Mouse (Mus musculus): ENCODE results near the gene Zswim8. TPM values are rescaled to one million over a fixed set of nuclear protein-coding genes. Genes with fewer than 3 reads are reported as not detected.

The Zswim8 gene
- polyA plus RNA-seq (2014; fragmentation: Illumina TruSeq; extraction: RNeasy Lipid Tissue Mini Kit (QIAGEN cat#74804); ENCODE audit: low read depth, low replicate concordance) = 3.2 TPM

DNA sequence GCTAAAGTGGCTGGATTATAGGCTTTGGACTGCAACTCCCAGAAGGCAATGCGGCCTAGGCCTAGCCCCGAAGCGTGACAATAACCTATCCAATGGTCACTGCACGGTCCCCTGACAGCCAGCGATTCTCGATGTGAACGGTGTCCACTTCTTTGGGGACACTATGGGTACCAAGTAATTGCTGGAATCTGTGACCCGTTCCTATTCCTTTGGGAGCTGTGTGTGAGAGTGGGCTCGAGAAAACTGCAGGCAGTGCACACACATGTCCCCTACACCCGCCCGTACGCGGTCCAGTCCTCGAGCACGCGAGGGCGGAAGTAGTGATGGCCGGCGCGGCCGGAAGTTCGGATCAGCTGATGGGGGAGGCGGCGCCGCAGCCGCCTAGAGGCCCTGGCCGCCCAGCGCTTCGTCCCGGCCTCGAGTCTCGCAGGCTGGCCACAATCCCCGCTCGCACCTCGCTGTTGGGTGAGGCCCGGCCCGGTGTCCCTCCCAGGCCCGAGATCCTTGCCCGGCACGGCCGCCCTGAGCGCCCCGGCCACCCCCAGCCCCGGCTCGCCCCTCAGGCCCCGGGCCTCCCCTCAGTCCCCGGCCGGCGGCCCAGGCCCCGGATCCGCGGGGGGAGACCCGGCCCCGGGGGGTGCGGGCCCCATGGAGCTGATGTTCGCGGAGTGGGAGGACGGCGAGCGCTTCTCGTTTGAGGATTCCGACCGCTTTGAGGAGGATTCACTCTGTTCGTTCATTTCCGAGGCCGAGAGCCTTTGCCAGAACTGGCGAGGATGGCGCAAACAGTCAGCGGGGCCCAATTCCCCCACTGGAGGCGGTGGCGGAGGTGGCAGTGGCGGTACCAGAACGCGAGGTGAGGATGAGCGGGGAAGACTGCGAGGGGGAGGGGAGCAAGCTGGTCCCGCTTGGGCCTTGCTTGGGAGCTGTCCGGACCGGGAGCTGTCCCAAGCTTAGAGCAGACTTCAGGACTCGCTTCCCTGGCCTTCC is at the start of gene Zswim8:
Gene Zswim8, plus strand, starts transcription at position 352 of the 990 bp plus-strand sequence.

DNA sequence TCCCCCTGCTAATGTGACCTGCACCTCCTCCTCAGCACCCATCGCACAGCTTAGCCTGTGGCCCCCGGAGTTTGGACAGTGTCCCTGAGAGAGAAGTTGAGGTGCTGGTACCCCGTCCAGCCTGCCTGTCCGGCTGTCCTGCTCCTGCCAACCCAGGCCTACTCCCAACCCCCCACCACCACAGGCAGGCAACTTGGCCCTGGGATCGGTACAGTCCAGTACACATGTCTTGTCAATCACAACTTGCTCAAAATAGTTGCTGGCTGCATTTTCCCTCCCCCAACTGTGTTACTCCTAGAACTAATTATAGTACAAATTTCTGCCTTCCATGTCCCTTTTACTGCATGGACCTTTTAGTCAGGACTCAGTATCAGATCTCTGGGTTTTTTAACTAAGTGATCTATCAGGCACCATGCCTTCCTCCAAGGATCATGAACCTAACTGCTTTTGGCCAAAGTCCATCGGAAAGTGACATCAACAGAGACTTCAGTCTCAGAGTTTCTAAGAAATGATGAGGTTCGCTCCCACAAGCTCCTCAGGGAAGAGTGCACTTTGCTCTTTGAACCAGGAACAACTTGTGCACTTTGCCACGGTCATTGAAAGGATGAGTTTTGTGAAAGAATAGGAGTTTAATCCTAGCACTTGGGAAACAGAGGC is 39.1 kb upstream of the Zswim8 start, which contains the start of gene Synpo2l:
Gene Synpo2l, minus strand, starts transcription at position 201 of the 657 bp plus-strand sequence.

DNA sequence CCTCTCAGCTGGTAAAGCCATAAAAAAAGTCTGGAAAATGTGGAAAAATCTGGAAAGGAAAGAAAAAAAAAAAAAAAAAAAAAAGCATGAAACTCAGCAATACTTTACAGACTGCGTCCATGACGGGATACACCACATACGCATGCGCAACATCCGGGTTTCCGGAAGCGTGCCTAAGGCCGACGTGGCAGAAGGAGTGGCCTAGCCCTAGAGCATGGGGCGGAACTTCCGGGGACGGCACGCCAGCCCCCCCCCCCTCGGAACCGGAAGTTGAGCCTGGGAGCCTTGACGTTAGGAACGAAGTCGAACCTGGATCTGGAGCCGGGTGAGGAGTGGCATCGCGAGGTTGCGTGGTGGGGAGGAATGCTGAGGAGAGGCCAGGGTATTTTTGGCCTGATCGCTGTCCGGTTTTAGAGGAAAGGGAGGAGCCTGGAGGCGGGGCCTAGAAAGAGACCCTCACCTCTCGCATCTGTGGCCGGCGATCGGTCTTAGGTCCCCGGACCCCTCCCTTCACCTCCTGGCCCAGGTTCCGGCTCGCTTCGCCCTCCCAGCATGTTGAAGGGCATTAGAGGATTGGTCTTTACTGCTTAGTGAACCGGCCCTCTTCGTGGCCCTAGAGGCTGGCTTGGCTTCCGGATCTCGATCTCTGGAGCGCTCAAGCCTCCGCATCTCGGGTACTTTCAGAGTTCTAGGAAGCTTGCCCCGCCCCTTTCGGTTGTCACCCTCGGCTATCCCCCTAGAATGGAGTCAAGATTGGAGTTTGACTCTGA is 33.1 kb upstream of the Zswim8 start, which contains the start of gene Sec24c:
Gene Sec24c, plus strand, starts transcription at position 245 of the 770 bp plus-strand sequence.

DNA sequence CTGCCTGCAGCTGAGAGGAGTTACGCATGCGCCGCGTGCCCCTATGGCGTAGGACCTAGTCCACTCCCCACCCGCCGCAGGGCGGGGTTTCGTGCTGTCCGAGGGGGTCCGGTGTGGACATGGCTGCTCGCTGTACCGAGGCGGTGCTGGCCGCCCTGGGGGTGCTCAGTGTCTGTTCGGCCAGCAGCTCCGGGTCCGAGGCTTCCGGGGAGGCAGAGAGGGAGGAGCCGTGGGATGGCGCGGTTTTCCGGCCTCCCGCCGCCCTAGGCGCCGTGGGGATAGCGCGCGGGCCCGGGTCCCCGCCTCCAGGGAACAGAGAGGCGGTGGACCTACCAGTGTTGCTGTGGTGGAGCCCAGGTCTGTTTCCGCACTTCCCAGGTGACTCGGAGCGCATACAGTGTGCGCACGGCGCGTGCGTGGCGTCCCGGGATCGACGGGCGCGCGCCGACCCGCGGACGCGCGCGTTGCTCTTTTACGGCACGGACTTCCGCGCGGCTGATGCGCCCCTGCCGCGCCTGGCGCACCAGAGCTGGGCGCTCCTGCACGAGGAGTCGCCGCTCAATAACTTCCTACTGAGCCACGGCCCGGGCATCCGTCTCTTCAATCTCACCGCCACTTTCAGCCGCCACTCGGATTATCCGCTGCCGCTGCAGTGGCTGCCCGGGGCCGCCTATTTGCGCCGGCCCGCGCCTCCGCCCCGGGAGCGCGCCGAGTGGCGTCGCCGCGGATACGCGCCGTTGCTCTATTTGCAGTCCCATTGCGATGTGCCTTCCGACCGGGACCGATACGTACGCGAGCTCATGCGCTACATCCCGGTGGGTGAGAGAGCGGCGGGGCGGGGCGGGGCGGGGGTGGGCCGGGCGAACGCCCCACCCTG is 12.2 kb upstream of the Zswim8 start, which contains the start of gene Fut11:
Gene Fut11, plus strand, starts transcription at position 85 of the 877 bp plus-strand sequence.

DNA sequence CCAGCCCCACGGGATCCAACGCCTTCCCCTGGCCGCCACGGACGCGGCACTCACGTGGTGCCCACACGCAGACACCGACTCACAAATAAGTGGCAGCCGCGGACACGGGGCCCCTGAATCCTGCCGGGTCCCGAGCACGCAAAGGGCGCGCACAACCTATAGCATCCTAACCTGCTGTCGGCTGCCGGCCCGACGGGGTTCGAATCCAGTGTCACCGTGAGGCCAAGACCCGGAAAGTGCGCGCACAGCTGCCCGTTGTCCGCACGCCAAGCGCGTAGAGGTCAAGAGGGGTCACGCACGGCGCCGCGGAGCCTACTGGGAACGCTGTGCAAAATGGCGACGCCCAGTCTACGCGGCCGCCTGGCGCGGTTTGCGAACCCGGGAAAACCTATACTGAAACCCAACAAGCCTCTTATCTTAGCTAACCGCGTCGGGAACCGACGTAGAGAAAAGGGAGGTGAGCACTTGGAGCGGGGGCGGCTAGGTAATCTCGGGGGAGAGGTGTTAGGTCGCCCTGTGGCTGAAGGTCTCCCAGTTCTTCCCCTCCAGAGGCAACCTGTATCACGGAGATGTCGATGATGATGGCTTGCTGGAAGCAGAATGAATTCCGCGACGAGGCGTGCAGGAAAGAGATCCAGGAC is 4.5 kb upstream of the Zswim8 start, which contains the start of gene Chchd1:
Gene Chchd1, plus strand, starts transcription at position 266 of the 641 bp plus-strand sequence.

DNA sequence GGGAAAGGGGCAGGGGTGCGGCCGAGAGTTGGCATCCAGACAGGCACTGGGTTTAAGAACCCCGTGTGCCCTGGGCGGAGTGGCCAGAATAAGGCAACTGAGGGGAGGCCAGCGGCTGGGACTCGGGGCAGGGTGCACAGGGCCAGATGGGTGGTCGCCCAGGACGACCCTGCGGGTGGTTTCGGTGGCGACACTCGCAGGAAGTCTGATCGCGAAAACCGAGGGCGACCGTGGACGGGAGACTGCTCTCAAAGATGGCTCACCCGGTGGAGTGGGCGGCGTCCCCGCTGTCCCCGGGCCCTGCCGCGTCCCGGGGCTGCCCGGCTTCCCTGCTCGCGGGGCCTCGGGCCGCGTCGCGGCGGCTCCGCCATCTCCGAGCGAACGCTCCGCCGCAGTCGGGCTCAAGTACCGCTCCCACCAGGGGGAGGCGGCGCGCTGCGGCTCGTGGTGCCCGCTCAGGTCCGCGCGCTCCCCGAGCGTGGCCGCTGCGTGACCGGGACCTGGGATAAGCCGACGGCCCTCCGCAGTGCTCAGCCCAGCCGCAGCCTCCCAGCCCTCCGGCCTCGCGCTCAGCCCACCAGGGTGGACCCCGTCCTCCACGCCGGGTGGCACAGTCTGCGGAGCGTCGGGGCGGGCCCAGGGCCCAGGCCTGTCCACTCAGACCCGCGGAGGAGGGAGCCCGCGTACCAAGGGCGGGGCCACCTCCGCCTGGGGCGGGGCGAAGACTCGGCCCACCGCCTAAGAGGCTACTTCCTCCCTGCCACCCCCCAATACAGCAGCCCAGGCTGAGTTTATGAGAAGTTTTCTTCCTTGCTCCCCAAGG is 26.8 kb downstream of the Zswim8 start, which contains the start of gene Ndst2:
Gene Ndst2, minus strand, starts transcription at position 611 of the 823 bp plus-strand sequence.

Other genes starting within 250 kb of the Zswim8 start
- gene Anxa7, start 227.4 kb upstream of the Zswim8 start, polyA plus RNA-seq (2014; fragmentation: Illumina TruSeq; extraction: RNeasy Lipid Tissue Mini Kit (QIAGEN cat#74804); ENCODE audit: low read depth, low replicate concordance) = 124 TPM
- gene Mss51, start 210.7 kb upstream of the Zswim8 start, polyA plus RNA-seq (2014; fragmentation: Illumina TruSeq; extraction: RNeasy Lipid Tissue Mini Kit (QIAGEN cat#74804); ENCODE audit: low read depth, low replicate concordance) = 0.49 TPM
- gene Ppp3cb, start 161.0 kb upstream of the Zswim8 start, polyA plus RNA-seq (2014; fragmentation: Illumina TruSeq; extraction: RNeasy Lipid Tissue Mini Kit (QIAGEN cat#74804); ENCODE audit: low read depth, low replicate concordance) = 141 TPM
- 8.3 TPM for gene Usp54, start 66.5 kb upstream of the Zswim8 start, polyA plus RNA-seq (2014; fragmentation: Illumina TruSeq; extraction: RNeasy Lipid Tissue Mini Kit (QIAGEN cat#74804); ENCODE audit: low read depth, low replicate concordance)
- gene Myoz1, start 51.0 kb upstream of the Zswim8 start, polyA plus RNA-seq (2014; fragmentation: Illumina TruSeq; extraction: RNeasy Lipid Tissue Mini Kit (QIAGEN cat#74804); ENCODE audit: low read depth, low replicate concordance) = not detected
- gene Synpo2l, start 39.2 kb upstream of the Zswim8 start, polyA plus RNA-seq (2014; fragmentation: Illumina TruSeq; extraction: RNeasy Lipid Tissue Mini Kit (QIAGEN cat#74804); ENCODE audit: low read depth, low replicate concordance) = 0.32 TPM
- gene Sec24c, start 33.2 kb upstream of the Zswim8 start, polyA plus RNA-seq (2014; fragmentation: Illumina TruSeq; extraction: RNeasy Lipid Tissue Mini Kit (QIAGEN cat#74804); ENCODE audit: low read depth, low replicate concordance) = 49.6 TPM
- 17.6 TPM for gene Fut11, start 12.6 kb upstream of the Zswim8 start, polyA plus RNA-seq (2014; fragmentation: Illumina TruSeq; extraction: RNeasy Lipid Tissue Mini Kit (QIAGEN cat#74804); ENCODE audit: low read depth, low replicate concordance)
- 164 TPM for gene Chchd1, start 4.5 kb upstream of the Zswim8 start, polyA plus RNA-seq (2014; fragmentation: Illumina TruSeq; extraction: RNeasy Lipid Tissue Mini Kit (QIAGEN cat#74804); ENCODE audit: low read depth, low replicate concordance)
- 1.3 TPM for gene Ndst2, start 27.0 kb downstream of the Zswim8 start, polyA plus RNA-seq (2014; fragmentation: Illumina TruSeq; extraction: RNeasy Lipid Tissue Mini Kit (QIAGEN cat#74804); ENCODE audit: low read depth, low replicate concordance)
- 14.7 TPM for gene Camk2g, start 86.5 kb downstream of the Zswim8 start, polyA plus RNA-seq (2014; fragmentation: Illumina TruSeq; extraction: RNeasy Lipid Tissue Mini Kit (QIAGEN cat#74804); ENCODE audit: low read depth, low replicate concordance)
- 567 TPM for gene Plau, start 129.1 kb downstream of the Zswim8 start, polyA plus RNA-seq (2014; fragmentation: Illumina TruSeq; extraction: RNeasy Lipid Tissue Mini Kit (QIAGEN cat#74804); ENCODE audit: low read depth, low replicate concordance)
- 54.3 TPM for gene Vcl, start 221.8 kb downstream of the Zswim8 start, polyA plus RNA-seq (2014; fragmentation: Illumina TruSeq; extraction: RNeasy Lipid Tissue Mini Kit (QIAGEN cat#74804); ENCODE audit: low read depth, low replicate concordance)